Mouse (Mus musculus) midbrain, embryonic 11.5 days (tissue): ENCODE results near the gene Ncbp1. TPM values are rescaled to one million over a fixed set of nuclear protein-coding genes. Genes with fewer than 3 reads are reported as not detected.

Experiments used
- ATAC-seq: fragments of 200-750 bp; cut with Nextera tagmentation; 2 replicates; pipeline ENCODE4 v1.8.0; 2017; ENCODE audit warnings: moderate TSS enrichment, moderate library complexity; ENCODE audit not compliant: low FRiP score
- DNase-seq: peaks from one replicate; pipeline ENCODE4 v3.0.0; 2015; ENCODE audit warnings: low spot score; ENCODE audit errors: missing footprints
- H3K27ac ChIP-seq: fragments of 300-500 bp; sonication (generic); 2 replicates; pipeline ENCODE4 v1.5.1; 2014; ENCODE audit warnings: low read depth, low read length
- H3K27me3 ChIP-seq: fragments of 300-500 bp; sonication (generic); 2 replicates; pipeline ENCODE4 v1.6.1; 2014; ENCODE audit warnings: mild to moderate bottlenecking, low read length, moderate library complexity, mixed read lengths; ENCODE audit not compliant: control insufficient read depth, insufficient read depth
- H3K36me3 ChIP-seq: fragments of 300-500 bp; sonication (generic); 2 replicates; pipeline ENCODE4 v1.6.1; 2014; ENCODE audit warnings: mild to moderate bottlenecking, low read length, moderate library complexity, mixed read lengths; ENCODE audit not compliant: control insufficient read depth, insufficient read depth
- H3K4me1 ChIP-seq: fragments of 300-500 bp; sonication (generic); 2 replicates; pipeline ENCODE4 v1.6.1; 2014; ENCODE audit warnings: low read length; ENCODE audit not compliant: control insufficient read depth, insufficient read depth
- H3K4me2 ChIP-seq: fragments of 300-500 bp; sonication (generic); 2 replicates; pipeline ENCODE4 v1.6.1; 2014; ENCODE audit warnings: mild to moderate bottlenecking, moderate library complexity
- H3K4me3 ChIP-seq: fragments of 300-500 bp; sonication (generic); 2 replicates; pipeline ENCODE4 v1.5.1; 2014; ENCODE audit warnings: low read depth, low read length
- H3K9ac ChIP-seq: fragments of 300-500 bp; sonication (generic); 2 replicates; pipeline ENCODE4 v1.6.1; 2014; ENCODE audit warnings: low read length
- H3K9me3 ChIP-seq: fragments of 300-500 bp; sonication (generic); 2 replicates; pipeline ENCODE4 v1.6.1; 2016; ENCODE audit warnings: low read length; ENCODE audit not compliant: control insufficient read depth
- WGBS: fragments of 180-500 bp; shearing (Covaris S2); extraction: QIAGEN DNeasy Blood & Tissue Kit; methylation state at CpG from one replicate; pipeline ENCODE4 v1.1.7; 2014; 5-methylcytosine and 5-hydroxymethylcytosine counted together
- polyA plus RNA-seq: library from polyadenylated mRNA; unstranded; fragments of >200 nt; fragmentation: Nextera tagmentation; extraction: Ambion mirVana; gene quantifications from 2 replicates; pipeline ENCODE4 v1.2.1, GENCODE M21; 2014

Ncbp1 gene
- polyA plus RNA-seq, 1 experiment from 2014 or later, result 143 TPM

- ATAC-seq, result no peak
- H3K27ac ChIP-seq, result no peak overlapping the region
- no peaks in the 10 kb centered on the region for H3K27me3 ChIP-seq
- peaks cover 19% of the 10 kb centered on the region for H3K36me3 ChIP-seq
- H3K9ac ChIP-seq, result no peak overlapping the region
- DNase-seq, result no peak
- WGBS, result 94% methylated on average over 12 of the region's 12 CpGs
- H3K4me3 ChIP-seq, result no peak overlapping the region
- no peaks in the 10 kb centered on the region for H3K4me1 ChIP-seq
- no peaks in the 10 kb centered on the region for H3K9me3 ChIP-seq
- no peak overlapping the region for H3K4me2 ChIP-seq
These were observed 13.6 kb downstream of the Ncbp1 start for GRCm38 (mm10) chr4:46151903-46152544.

- H3K9me3 ChIP-seq, result no peaks in the 10 kb centered on the region
- H3K27me3 ChIP-seq, result no peaks in the 10 kb centered on the region
- H3K27ac ChIP-seq, result no peak overlapping the region
- DNase-seq (no peak), ATAC-seq (no peak)
- WGBS, result 89% methylated on average over 2 of the region's 2 CpGs
- H3K4me3 ChIP-seq, result no peak overlapping the region
- no peak overlapping the region for H3K4me2 ChIP-seq
- no peak overlapping the region for H3K9ac ChIP-seq
- H3K36me3 ChIP-seq, result peaks cover 24% of the 10 kb centered on the region
- no peaks in the 10 kb centered on the region for H3K4me1 ChIP-seq
These were observed 25.6 kb downstream of the Ncbp1 start for GRCm38 (mm10) chr4:46164027-46164426.

DNA sequence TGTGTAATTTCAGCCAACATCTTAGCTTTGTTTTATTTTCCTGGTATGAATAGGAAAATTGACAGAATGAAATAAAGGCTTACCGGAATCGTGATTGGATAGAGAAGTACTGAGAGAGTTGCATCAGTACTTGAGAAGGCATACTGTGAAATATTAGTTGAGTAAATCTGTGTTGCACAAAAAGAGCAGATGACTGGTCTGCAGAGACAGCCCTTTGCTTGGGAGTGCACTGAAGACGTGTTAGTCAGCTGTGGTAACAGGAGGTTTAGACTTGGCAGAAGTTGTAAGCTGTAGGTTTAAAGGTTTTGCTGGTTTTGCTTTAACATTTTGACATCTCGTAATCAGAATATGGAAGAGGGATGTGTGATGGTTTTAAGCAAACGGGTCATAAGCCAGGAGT is 27.4 kb downstream of the Ncbp1 start:
- Histone ChIP-seq H3K27ac (no peak overlapping the region), H3K9ac (no peak overlapping the region), H3K4me3 (no peak overlapping the region), H3K36me3 (peaks cover 32% of the 10 kb centered on the region), H3K27me3 (no peaks in the 10 kb centered on the region), H3K4me2 (no peak overlapping the region), H3K9me3 (no peaks in the 10 kb centered on the region), H3K4me1 (no peaks in the 10 kb centered on the region)
- 96% methylated on average over 5 of the region's 5 CpGs for WGBS
- DNase-seq (no peak), ATAC-seq (no peak)

- H3K36me3 ChIP-seq, result peaks cover 50% of the 10 kb centered on the region
- H3K27ac ChIP-seq, result no peak overlapping the region
- WGBS, result 92% methylated on average over 7 of the region's 7 CpGs
- no peak overlapping the region for H3K4me2 ChIP-seq
- DNase-seq (no peak), ATAC-seq (no peak)
- no peak overlapping the region for H3K4me3 ChIP-seq
- no peaks in the 10 kb centered on the region for H3K27me3 ChIP-seq
- H3K4me1 ChIP-seq, result no peaks in the 10 kb centered on the region
- H3K9ac ChIP-seq, result no peak overlapping the region
- H3K9me3 ChIP-seq, result no peaks in the 10 kb centered on the region
These were observed 33.3 kb downstream of the Ncbp1 start for GRCm38 (mm10) chr4:46171761-46172160.

GRCm38 (mm10) chr4:46176313-46176712 is 37.9 kb downstream of the Ncbp1 start:
- Histone ChIP-seq H3K4me3 (no peak overlapping the region), H3K4me2 (no peak overlapping the region), H3K36me3 (peaks cover 24% of the 10 kb centered on the region), H3K9me3 (no peaks in the 10 kb centered on the region), H3K9ac (no peak overlapping the region), H3K27ac (no peak overlapping the region), H3K4me1 (no peaks in the 10 kb centered on the region), H3K27me3 (no peaks in the 10 kb centered on the region)
- 79% methylated on average over 4 of the region's 4 CpGs for WGBS
- DNase-seq, result no peak
- no peak for ATAC-seq

DNA sequence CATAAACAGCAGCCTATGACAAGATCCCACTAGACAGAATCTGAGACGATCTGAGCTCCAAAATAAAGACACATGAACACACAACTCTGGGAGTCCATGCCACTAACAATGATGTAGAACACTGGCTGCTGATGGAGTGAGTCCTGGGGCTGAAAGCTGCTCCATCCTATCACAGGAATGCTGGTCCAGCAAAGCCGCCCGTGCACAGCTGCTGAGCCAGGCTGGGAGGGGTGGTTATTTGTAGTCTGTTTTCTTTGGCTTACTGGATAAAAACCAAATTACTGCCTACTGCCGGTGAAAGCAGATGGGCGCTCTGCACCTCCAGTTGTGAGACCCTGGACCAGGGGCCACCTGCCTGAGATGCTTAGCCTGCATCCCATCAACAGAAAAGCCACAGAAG is 38.6 kb downstream of the Ncbp1 start:
- ATAC-seq, result no peak
- H3K27me3 ChIP-seq, result no peaks in the 10 kb centered on the region
- H3K4me3 ChIP-seq, result no peak overlapping the region
- peaks cover 24% of the 10 kb centered on the region for H3K36me3 ChIP-seq
- no peak overlapping the region for H3K4me2 ChIP-seq
- no peak overlapping the region for H3K9ac ChIP-seq
- no peaks in the 10 kb centered on the region for H3K9me3 ChIP-seq
- WGBS, result 94% methylated on average over 5 of the region's 5 CpGs
- no peak for DNase-seq
- H3K27ac ChIP-seq, result no peak overlapping the region
- no peaks in the 10 kb centered on the region for H3K4me1 ChIP-seq

GRCm38 (mm10) chr4:46177496-46177895 is 39.1 kb downstream of the Ncbp1 start:
- Histone ChIP-seq H3K27ac (no peak overlapping the region), H3K27me3 (no peaks in the 10 kb centered on the region), H3K9me3 (no peaks in the 10 kb centered on the region), H3K9ac (no peak overlapping the region), H3K4me3 (no peak overlapping the region), H3K36me3 (peaks cover 28% of the 10 kb centered on the region), H3K4me1 (no peaks in the 10 kb centered on the region), H3K4me2 (no peak overlapping the region)
- DNase-seq (no peak), ATAC-seq (no peak)
- WGBS, result 87% methylated on average over 7 of the region's 7 CpGs

- H3K9me3 ChIP-seq, result no peaks in the 10 kb centered on the region
- H3K4me1 ChIP-seq, result no peaks in the 10 kb centered on the region
- H3K4me3 ChIP-seq, result no peak overlapping the region
- 67% methylated on average over 6 of the region's 6 CpGs for WGBS
- H3K27me3 ChIP-seq, result no peaks in the 10 kb centered on the region
- H3K4me2 ChIP-seq, result no peak overlapping the region
- H3K9ac ChIP-seq, result no peak overlapping the region
- DNase-seq (no peak), ATAC-seq (no peak)
- no peak overlapping the region for H3K27ac ChIP-seq
- peaks cover 8% of the 10 kb centered on the region for H3K36me3 ChIP-seq
These were observed 42.8 kb downstream of the Ncbp1 start for GRCm38 (mm10) chr4:46181168-46181567.

DNA sequence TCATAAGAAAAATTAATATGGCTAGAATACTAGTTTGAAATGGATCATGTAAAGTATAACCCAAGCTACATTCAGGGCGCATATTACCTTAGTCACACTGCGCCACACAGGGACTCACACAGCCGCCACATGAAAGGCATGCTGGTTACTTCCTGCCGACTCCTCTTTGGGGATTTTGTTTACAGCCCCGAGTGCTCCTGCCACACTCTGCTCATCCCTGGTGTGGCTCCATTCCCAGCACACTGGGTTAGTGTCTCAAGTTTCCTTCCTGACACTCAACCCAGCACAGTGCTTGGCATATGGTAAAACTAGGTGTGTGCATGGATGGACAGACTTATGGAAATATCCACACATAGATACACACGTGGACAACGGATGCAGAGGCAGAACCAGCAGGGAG is 43.8 kb downstream of the Ncbp1 start:
- Histone ChIP-seq H3K9ac (no peak overlapping the region), H3K4me1 (no peaks in the 10 kb centered on the region), H3K27me3 (no peaks in the 10 kb centered on the region), H3K4me3 (no peak overlapping the region), H3K4me2 (no peak overlapping the region), H3K36me3 (peaks cover 7% of the 10 kb centered on the region), H3K27ac (no peak overlapping the region), H3K9me3 (no peaks in the 10 kb centered on the region)
- ATAC-seq (no peak), DNase-seq (no peak)
- 85% methylated on average over 7 of the region's 7 CpGs for WGBS
